Mouse (Mus musculus) heart, postnatal 25 days (tissue): ENCODE data around the gene Dnajc12. TPM values are rescaled to one million over a fixed set of nuclear protein-coding genes. Genes with fewer than 3 reads are reported as not detected.
A peak's percentile ranks its signal among the peaks of the same experiment; 100 is the strongest.
"Not testable (repeated sequence)": the region's sequence is repeated elsewhere in the genome, so short reads cannot be mapped to it uniquely, and the experiment has no call there.

Source experiments
- DNase-seq: peaks from one replicate; pipeline ENCODE4 v3.0.0; 2022; ENCODE audit warnings: low spot score
- intact Hi-C: fragments of 180-260 bp; cut with DNase I; formaldehyde crosslinking; loops from one replicate; pipeline ENCODE4 v1.15.1; 2025
- total RNA-seq, 2 experiments: library from RNA; stranded (reverse); gene quantifications; 2 replicates each; pipeline ENCODE4 v1.2.3; 2021

Dnajc12 gene
- total RNA-seq: 10 to 100 TPM in 1 of 2 experiments, 1 to 10 TPM in 1; 8.7 to 11.2 TPM

DNA sequence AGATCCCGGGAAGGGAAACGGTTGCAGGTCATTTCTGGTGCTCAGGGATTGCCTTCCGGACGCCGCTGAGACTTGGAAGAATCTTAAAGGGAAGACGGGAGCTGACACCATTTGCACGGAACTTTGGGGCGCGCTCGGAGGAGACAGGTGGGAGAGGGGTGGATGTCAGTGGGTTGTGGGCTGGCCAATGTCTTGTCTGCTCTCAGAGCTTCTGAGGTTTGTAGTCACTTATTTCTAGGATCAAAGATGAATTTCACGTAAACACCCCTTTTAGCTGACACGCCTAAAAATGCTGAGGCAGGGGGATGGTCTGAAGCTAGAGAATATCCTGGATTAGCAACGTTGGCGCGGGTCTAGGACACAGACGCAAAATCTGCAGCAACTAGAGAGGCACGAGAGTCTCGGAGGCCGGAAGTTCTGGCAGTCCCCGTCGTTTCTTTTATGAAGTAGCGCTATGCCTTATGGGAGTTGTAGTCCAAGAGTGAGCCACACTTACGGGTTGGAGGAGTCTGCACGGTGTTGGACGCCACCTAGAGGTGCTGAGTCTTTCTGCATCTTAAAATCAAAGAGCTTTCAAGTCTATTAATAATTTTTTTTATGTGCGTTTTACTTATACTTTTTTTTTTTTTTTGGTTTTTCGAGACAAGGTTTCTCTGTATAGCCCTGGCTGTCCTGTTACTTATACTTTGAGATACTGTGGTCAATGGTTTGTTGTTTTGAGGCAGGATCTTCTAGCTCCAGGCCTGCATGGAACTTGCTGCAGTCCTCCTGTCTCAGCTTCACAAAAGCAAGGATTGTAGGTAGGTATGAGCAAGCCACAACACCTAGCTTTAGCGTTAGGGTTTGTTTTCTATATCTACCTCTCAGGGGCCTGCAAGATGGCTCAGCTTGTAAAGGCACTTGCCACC is at the start of gene Dnajc12:
Gene Dnajc12 (plus strand): TSS at position 72 of the 908 bp plus-strand sequence.
- peak; percentile 52 for DNase-seq
- intact Hi-C loops: loop anchor here (5.0 kb wide), 1 partner anchor 140 kb away; the partner anchor contains the start of gene Herc4

DNA sequence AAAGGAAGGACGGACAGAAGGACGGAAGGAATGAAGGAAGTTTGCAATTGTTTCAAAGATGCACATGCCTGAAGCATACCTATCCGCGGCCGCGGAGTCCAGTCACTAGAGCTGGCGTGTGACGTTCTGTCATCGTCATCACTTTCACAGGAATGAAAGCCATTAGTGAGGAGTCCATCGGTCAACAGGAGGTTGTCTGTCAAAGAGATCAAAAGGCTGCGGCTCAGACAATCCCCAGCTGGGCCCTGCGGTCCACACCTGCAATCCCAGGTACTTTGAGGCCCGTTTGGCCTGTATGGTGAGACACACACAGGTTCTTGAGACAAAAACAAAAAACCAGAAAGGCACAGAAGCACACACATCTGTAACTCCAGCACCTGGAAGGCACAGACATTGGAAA is 45.3 kb upstream of the Dnajc12 start:
- DNase-seq: no peak
- intact Hi-C loops: no loop called here

DNA sequence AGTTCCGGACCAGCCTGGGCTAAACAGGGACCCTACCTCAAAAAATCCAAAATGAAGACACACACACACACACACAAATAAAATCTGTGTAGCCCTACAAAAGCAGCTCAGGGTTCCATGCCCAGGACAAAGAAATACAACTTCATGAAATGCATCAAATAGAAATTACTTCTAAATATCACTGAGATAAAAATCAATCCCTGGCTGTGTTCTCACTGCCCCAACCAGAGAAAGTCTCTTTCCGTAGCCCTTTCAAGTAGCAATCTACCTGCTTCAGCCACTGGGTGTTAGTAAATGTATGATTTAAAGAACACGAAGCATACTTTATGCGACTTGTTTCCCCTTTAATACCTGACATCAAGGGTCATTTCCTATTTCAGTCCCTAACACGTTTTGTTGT is 44.9 kb upstream of the Dnajc12 start:
- DNase-seq: no peak
- intact Hi-C loops: no loop called here

DNA sequence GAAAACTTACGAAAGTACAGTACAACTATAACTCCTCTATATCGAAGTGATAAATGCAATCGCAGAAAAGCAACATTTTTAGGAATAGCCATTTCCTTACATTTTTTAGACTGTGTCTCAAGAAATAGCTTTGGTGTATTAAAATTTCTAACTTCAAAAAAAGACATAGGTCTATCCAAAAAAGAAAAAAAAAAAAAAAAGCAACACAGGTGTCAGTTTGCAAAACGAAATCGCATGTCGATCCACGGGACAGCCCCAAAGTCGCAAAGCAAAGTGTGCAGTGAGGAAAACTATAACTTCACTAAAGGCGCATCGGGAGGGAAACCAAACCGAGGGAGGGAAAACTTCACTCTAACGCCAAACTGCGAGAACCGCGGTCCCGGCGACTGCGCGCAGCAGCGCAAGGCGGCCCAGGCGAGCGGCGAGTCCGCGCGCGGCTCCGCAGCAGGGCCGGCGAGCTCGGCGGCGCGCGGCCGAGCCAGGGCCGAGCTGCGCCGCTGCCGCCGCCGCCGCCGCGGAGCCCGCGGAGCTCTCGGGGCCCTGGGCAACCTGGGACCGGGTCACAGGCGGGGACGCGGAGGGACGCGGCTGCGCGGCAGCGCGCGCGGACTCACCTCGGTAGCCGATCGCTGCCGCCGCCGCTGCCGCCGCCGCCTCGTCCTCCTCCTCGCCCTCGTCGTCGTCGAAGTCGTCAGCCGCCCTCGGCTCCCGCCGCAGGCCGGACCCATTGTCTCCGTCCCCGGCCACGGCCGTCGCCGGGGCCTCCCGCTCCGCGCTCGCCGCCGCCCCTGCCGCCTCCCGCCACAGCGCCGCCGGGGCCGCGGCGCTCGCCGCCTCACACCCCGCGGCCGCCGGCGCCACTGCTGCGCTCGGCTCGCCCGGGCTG is 44.0 kb upstream of the Dnajc12 start:
- peak; percentile 27 for DNase-seq
- intact Hi-C loops: loop anchor here (1.0 kb wide), 1 partner anchor 94 kb away; no protein-coding TSS in a partner anchor

DNA sequence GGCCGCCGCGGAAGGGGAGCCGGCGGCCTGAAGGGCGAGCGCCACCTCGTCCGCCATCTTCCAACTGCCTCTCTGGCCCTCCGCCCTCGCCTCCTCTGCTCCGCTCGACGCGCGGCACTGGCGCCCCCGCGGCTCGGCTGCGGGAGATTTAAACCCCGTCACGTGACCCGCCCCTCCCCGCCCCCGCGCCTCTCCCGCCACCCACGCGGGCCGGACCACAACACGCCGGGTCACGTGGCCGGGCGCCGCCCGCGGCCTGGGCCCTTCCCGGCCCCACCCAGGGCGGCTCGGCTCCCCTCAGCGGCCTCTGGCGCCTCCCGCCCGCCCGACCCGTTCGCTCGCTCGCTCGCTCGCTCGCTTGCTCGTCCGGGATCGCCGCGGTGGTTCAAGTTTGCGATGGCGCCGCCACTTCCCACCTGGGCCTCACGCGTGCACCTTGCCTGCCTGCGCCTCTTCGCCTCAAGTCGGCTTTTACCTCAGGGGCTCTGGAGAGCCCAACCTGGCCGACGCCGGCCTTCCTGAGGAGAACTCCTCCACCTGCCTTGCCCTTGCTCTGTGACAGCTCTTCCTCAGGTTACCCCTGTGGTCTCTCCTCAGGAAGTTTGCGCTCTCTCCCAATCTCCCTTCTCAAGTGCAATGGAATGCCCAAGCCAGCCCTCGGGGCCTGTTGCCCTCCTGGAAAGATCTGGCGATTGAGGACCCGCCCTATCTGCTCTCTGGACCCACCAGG is 43.2 kb upstream of the Dnajc12 start:
- DNase-seq: peak; percentile 82
- intact Hi-C loops: loop anchor here (1.0 kb wide), 1 partner anchor 95 kb away; no protein-coding TSS in a partner anchor

DNA sequence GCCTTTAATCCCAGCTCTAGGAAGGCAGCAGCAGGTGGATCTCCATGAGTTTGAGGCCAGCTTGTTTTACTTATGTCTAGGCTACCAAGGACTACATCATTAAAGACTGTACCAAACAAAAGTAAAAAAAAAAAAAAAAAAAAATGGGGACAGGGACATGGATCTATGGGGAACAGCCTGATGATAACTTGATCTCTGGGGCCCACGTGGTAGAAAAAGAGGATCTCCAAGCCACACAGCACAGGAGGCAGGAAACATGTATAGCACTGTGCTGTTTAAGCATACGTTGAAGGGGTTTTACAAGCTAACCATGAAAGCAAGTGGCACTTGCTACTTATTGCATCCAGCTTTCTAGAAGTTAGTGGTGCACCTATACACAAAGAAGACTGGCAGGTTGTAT is 40.9 kb upstream of the Dnajc12 start:
- intact Hi-C loops: loop anchor here (2.0 kb wide), 1 partner anchor 35 kb away; no protein-coding TSS in a partner anchor
- DNase-seq: no peak

DNA sequence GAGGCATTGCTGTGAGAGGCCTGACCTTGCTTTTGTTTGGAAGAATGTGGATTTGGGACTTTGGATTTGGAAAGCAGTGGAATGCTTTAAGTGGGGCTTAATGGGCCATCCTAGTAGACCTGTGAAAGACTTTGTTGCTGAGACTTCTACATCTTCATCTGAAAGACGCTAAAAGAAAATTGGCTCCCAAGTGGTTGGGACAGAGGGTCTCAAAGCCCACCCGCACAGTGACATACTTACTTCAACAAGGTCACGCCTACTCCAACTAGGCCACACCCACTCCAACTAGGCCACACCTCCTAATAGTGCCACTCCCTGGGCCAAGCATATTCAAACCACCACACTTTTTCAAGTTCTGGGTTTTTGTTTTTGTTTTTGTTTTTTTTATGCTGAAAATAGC is 37.5 kb upstream of the Dnajc12 start:
- intact Hi-C loops: no loop called here
- no peak for DNase-seq

DNA sequence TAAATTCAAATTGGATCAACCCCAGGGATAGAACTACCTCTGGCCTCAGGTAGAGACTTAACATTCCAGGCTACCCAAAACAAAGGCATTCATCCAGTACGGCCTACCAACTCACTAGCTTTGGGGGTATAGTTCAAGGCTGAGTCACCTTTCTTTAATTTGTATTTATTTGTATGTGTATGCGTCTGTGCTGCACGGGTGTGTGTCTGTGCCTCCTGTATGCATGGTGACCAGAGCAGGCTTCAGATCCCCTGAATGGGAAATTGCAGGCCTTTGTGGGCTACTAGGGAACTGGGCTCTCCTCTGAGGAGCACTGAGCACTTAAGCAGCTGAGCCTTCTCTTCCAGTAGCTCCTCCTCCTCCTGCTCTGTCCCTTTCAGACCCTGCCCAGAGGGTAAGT is 34.0 kb upstream of the Dnajc12 start:
- intact Hi-C loops: no loop called here

DNA sequence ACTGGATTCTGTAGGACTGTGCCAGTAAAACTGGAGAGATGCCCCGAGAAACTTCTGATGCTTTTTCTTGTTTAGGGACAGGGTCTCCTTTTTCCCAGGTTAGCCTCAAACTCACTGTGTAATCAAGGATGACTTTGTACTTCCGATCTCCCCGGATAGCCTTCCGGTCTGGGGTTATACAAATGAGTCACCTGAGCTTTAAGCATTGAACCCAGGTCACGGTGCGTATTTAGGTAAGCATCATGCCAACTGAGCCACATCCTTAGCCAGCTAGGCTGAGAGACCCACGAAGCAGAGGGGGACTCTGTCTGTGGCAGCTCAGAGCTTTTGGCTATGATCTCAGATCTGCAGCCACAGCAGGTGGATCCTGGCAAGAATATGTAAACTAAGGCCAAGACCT is 31.6 kb upstream of the Dnajc12 start:
- no peak for DNase-seq
- intact Hi-C loops: no loop called here

More for the DNA sequence above, 34.0 kb upstream of the Dnajc12 start:
- DNase-seq: no peak

DNA sequence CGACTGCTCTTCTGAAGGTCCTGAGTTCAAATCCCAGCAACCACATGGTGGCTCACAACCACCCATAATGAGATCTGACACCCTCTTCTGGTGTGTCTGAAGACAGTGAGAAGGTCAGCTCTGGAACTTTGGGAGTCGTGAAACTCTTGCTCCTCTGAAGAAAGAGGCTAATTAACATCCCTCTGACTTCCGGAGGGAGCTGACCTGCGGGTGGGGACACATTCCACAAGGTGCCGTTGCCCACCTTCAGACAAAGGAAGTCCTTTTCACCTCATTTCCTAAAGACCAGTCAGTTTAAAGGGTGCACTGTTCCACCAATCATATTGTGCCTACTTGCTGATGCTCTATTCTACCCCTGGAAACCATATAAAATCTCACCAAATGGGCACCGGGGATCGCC is 31.1 kb upstream of the Dnajc12 start:
- intact Hi-C loops, DNase-seq: not testable (repeated sequence)

DNA sequence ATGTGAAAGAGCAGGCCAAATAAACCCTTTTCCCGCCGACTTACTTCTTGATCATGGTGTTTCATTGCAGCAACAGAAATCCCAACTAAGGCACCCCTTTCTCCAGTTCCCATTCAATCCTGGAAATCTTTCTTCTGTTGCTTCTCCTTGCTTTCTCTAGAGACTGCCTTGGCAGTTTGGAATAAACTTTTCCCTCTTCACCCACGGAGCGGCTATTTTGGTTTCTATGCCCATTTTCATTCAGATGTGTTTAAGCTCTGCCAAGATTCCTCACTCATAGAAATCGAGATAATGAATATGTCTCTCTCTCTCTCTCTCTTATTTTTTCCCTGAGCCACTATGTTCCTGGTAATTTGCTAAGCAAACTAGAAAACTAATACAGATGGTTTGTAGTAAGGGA is 30.1 kb upstream of the Dnajc12 start:
- intact Hi-C loops: no loop called here
- DNase-seq: no peak

DNA sequence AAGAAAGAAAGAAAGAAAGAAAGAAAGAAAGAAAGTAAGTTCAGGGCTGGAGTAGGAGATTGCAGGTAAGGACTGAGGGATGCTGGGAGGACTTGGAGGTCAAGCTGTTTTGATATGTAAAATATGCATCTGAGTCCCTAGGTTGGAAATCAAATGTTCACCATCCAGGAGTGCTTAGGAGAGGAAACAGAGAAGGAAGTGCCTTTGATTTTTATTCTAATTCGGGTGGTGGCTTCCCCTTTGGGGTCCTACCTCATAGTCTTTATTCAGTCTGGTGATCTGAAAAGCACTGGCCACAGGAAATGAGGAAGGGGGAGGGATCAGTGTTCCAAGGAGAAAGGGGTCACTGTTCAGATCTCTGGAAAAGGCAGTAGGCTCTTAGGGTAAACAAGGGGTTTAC is 21.7 kb upstream of the Dnajc12 start:
- intact Hi-C loops: no loop called here
- DNase-seq: no peak

DNA sequence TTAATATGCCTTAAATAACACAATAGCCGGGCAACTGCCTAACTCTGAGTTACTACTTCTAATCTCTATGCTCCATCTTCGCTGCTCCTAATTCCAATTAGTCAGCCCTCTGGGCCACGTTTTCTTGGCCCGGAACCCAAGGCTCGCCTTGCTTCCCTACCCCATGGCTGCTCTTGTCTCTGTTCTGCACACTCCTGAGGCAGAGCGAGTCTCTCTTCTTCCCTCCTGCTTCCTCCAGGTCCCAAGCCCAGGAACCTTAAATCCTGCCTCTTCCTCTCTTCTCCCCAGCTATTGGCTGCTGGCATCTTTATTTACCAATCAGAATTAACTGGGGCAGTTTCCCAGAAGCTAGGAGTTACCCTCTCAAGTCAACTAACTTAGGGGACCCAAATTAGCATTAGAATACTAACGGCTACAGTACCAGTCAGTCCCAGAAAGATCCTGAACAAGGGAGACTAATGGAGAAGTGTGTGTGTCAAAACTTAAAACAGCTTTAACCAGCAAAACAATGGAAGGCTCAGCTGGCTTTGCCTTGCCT is 16.3 kb upstream of the Dnajc12 start:
- intact Hi-C loops: no loop called here
- no peak for DNase-seq

DNA sequence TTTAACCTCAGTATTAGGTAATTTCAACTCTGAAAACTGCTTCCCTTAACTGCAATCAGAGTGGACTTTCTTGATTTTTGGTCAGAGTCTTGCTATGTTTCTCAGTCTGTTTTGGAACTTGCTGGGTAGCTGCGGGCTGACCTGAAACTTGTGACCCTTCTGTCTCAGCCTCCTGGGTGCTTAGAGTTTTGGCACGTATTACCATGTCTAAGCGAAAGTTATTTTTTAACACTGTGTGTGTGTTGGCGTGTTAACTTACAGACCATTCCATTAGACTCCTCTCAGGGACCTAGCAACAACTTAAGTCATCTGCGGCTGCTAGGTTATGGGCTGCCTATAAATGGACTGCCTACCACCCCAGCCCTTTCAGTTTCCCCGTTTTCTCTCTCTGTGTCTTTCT is 14.9 kb upstream of the Dnajc12 start:
- intact Hi-C loops: no loop called here
- DNase-seq: no peak

DNA sequence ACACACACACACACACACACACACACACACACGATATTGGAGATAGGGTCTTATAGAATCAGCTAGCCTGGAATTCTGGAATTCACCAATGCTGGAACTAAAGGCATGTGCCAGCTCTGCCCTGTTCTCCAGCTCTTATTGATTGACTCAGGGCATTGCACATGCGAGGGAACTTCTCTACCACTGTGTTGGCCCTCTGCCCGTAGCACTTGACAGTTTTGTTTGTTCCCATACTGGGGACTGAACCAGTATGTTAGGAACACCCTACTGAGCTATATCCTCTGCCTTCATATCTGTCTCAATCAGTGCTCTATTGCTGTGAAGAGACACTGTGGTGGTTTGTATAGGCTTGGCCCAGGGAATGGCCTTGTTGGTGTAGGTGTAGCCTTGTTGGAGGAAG is 14.2 kb upstream of the Dnajc12 start:
- intact Hi-C loops: no loop called here
- DNase-seq: no peak

DNA sequence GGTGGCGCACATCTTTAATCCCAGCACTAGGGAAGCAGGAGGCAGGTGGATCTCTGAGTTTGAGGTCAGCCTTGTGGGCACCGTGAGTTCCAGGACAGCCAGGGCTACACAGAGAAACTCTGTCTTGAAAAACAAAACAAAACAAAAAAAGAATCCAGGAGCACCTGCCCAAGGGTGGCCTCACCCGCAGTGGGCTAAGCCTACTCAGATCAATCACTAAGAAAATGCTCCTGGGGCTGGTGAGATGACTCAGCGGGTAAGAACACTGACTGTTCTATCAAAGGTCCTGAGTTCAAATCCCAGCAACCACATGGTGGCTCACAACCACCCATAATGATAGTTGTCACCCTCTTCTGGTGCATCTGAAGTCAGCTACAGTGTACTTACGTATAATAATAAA is 5.9 kb upstream of the Dnajc12 start:
- DNase-seq: no peak
- intact Hi-C loops: loop anchor here (1.0 to 2.0 kb wide), 2 partner anchors 36 to 224 kb away; no protein-coding TSS in a partner anchor

DNA sequence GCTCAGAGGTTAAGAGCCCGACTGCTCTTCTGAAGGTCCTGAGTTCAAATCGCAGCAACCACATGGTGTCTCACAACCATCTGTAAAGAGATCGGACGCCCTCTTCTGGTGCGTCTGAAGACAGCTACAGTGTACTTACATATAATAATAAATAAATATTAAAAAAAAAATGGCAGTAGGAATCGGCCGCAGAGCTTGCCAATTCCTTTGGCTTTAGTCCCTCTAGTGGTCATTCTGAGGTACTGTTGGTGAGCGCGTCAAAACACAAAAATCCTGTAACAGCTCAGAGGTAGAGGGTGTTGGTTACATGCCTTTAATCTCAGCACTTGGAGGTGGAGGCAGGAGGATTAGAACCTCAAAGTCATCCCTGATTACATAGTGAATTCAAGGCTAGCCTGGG is 4.8 kb upstream of the Dnajc12 start:
- intact Hi-C loops: loop anchor here (1.0 to 2.0 kb wide), 2 partner anchors 37 to 69 kb away; no protein-coding TSS in a partner anchor
- DNase-seq: peak; percentile 4

DNA sequence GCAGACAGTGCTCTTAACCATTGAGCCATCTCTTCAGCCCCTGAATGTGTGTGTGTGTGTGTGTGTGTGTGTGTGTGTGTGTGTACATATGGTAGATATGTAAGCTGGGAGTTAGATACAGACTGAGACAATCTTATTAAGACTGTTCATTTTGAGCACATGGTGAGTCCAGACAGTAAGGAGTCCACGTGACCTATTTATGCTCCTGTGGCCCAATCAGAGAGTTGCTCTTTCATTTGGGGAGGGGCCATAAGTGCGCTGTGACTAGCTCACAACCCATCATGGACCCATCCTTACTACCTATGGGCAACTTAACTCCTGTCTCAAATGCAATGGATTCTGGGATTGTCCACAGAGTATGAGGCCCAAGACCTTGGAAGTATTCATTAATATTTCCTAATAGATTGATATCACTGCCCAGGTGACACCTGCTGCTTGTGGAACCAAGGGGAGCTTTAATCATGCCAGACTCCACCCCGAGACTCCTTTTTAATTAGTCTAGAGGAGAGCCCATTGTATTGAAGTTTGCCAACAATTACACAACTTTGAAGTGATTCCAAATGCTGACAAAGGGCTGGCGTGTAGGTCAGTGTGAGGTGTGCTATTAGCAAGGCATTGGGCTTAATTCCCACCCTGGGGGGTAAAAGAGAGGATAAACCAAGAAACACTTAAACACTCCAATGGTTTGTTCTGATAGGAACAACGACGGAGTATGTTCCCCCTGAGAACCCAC is 3.1 kb upstream of the Dnajc12 start:
- intact Hi-C loops: no loop called here

More for the DNA sequence above, 3.1 kb upstream of the Dnajc12 start:
- no peak for DNase-seq
